Mouse (Mus musculus) stomach, postnatal 0 days (tissue): ENCODE results near the gene Slc6a9. TPM values are rescaled to one million over a fixed set of nuclear protein-coding genes. Genes with fewer than 3 reads are reported as not detected.

ENCODE experiments used
- ATAC-seq: fragments of 200-750 bp; cut with Nextera tagmentation; 2 replicates; pipeline ENCODE4 v1.8.0; 2017; ENCODE audit not compliant: low FRiP score, low TSS enrichment
- DNase-seq: peaks from one replicate; pipeline ENCODE4 v3.0.0-alpha.2; 2016; ENCODE audit warnings: low spot score
- H3K27ac ChIP-seq: fragments of 300-500 bp; sonication (generic); replicated peaks from 2 replicates; pipeline ENCODE4 v1.5.1; 2014; ENCODE audit warnings: mild to moderate bottlenecking, control low read depth
- H3K27me3 ChIP-seq: fragments of 300-500 bp; sonication (generic); 2 replicates; pipeline ENCODE4 v1.6.1; 2014; ENCODE audit warnings: low read length; ENCODE audit not compliant: control insufficient read depth, insufficient read depth
- H3K36me3 ChIP-seq: fragments of 300-500 bp; sonication (generic); 2 replicates; pipeline ENCODE4 v1.6.1; 2014; ENCODE audit warnings: low read length, mixed read lengths; ENCODE audit not compliant: control insufficient read depth, insufficient read depth
- H3K4me1 ChIP-seq: fragments of 300-500 bp; sonication (generic); replicated peaks from 2 replicates; pipeline ENCODE4 v1.6.1; 2014; ENCODE audit warnings: antibody characterized with exemption; ENCODE audit not compliant: control insufficient read depth, insufficient read depth
- H3K4me2 ChIP-seq: fragments of 300-500 bp; sonication (generic); replicated peaks from 2 replicates; pipeline ENCODE4 v1.6.1; 2014; ENCODE audit warnings: low read depth, mild to moderate bottlenecking, control low read depth, moderate library complexity
- H3K4me3 ChIP-seq: fragments of 300-500 bp; sonication (generic); 2 replicates; pipeline ENCODE4 v1.5.1; 2014; ENCODE audit warnings: low read depth, low read length, control low read depth
- H3K9ac ChIP-seq: fragments of 300-500 bp; sonication (generic); 2 replicates; pipeline ENCODE4 v1.6.1; 2014; ENCODE audit warnings: mild to moderate bottlenecking, low read length, control low read depth, mixed read lengths
- H3K9me3 ChIP-seq: fragments of 300-500 bp; sonication (generic); 2 replicates; pipeline ENCODE4 v1.6.1; 2016; ENCODE audit warnings: low read length; ENCODE audit not compliant: control insufficient read depth
- CTCF ChIP-seq: IDR thresholded peaks from 2 replicates; pipeline ENCODE4 v1.5.1; 2016; ENCODE audit warnings: antibody characterized with exemption, low read depth, mild to moderate bottlenecking, moderate library complexity
- EP300 ChIP-seq: optimal IDR thresholded peaks from 2 replicates; pipeline ENCODE3; 2016; ENCODE audit warnings: antibody characterized with exemption
- WGBS: fragments of 180-500 bp; shearing (Covaris S2); extraction: QIAGEN DNeasy Blood & Tissue Kit; methylation state at CpG from one replicate; pipeline ENCODE4 v1.1.7; 2014; 5-methylcytosine and 5-hydroxymethylcytosine counted together
- polyA plus RNA-seq: library from polyadenylated mRNA; unstranded; fragments of >200 nt; fragmentation: Nextera tagmentation; extraction: Ambion mirVana; gene quantifications from 2 replicates; pipeline ENCODE4 v1.2.1, GENCODE M21; 2015

Gene Slc6a9
- polyA plus RNA-seq, 1 experiment from 2014 or later: 20.6 TPM

GRCm38 (mm10) chr4:117829260-117830123 lies 4.8 kb upstream of the Slc6a9 start:
- Histone ChIP-seq H3K36me3 (no peaks in the 10 kb centered on the region), H3K4me2 (peak overlapping the region; percentile 35), H3K4me1 (peaks cover 11% of the 10 kb centered on the region; the same call in 1 of the 2 replicates), H3K9ac (no peak overlapping the region), H3K27ac (peak overlapping the region; percentile 45; the same call in 1 of the 2 replicates), H3K4me3 (no peak overlapping the region), H3K9me3 (no peaks in the 10 kb centered on the region), H3K27me3 (no peaks in the 10 kb centered on the region)
- DNase-seq (peak; percentile 83), ATAC-seq (peak; percentile 71)
- TF ChIP-seq CTCF (peak; percentile 96), EP300 (no peak)
- 7% methylated on average over 12 of the region's 12 CpGs for WGBS

- Histone ChIP-seq H3K4me1 (peaks cover 11% of the 10 kb centered on the region; the same call in 1 of the 2 replicates), H3K4me2 (peak overlapping the region; percentile 35), H3K4me3 (no peak overlapping the region), H3K27me3 (no peaks in the 10 kb centered on the region), H3K9ac (no peak overlapping the region), H3K9me3 (no peaks in the 10 kb centered on the region), H3K36me3 (no peaks in the 10 kb centered on the region), H3K27ac (no peak overlapping the region; the same call in 1 of the 2 replicates)
- TF ChIP-seq CTCF: no peak
- TF ChIP-seq EP300: no peak
- DNase-seq (peak; percentile 87), ATAC-seq (peak; percentile 83)
- 9% methylated on average over 5 of the region's 5 CpGs for WGBS
Measured at GRCm38 (mm10) chr4:117830124-117830551, 4.2 kb upstream of the Slc6a9 start.

GRCm38 (mm10) chr4:117830801-117831200 lies 3.5 kb upstream of the Slc6a9 start:
- no peak overlapping the region for H3K9ac ChIP-seq
- ATAC-seq (no peak), DNase-seq (no peak)
- no peaks in the 10 kb centered on the region for H3K36me3 ChIP-seq
- TF ChIP-seq CTCF (no peak), EP300 (no peak)
- no peak overlapping the region for H3K27ac ChIP-seq
- peaks cover 11% of the 10 kb centered on the region; the same call in 1 of the 2 replicates for H3K4me1 ChIP-seq
- no peaks in the 10 kb centered on the region for H3K9me3 ChIP-seq
- H3K4me3 ChIP-seq: no peak overlapping the region
- no peak overlapping the region for H3K4me2 ChIP-seq
- WGBS: 95% methylated on average over 9 of the region's 9 CpGs
- H3K27me3 ChIP-seq: no peaks in the 10 kb centered on the region

GRCm38 (mm10) chr4:117831499-117831898 lies 2.8 kb upstream of the Slc6a9 start:
- WGBS: 77% methylated on average over 2 of the region's 2 CpGs

GRCm38 (mm10) chr4:117831920-117832691 lies 2.2 kb upstream of the Slc6a9 start:
- no peak overlapping the region for H3K4me2 ChIP-seq
- no peaks in the 10 kb centered on the region for H3K36me3 ChIP-seq
- ATAC-seq: no peak

More at GRCm38 (mm10) chr4:117831499-117831898, 2.8 kb upstream of the Slc6a9 start:
- no peak overlapping the region for H3K4me3 ChIP-seq
- H3K4me1 ChIP-seq: peaks cover 11% of the 10 kb centered on the region; the same call in 1 of the 2 replicates
- no peak for ATAC-seq
- no peak overlapping the region for H3K9ac ChIP-seq
- H3K36me3 ChIP-seq: no peaks in the 10 kb centered on the region
- no peaks in the 10 kb centered on the region for H3K9me3 ChIP-seq
- no peak overlapping the region for H3K4me2 ChIP-seq
- DNase-seq: no peak
- 0 out of 2 replicates have a peak overlapping the region, but pooled peaks have one; percentile 35 for H3K27ac ChIP-seq
- no peak for TF ChIP-seq EP300
- TF ChIP-seq CTCF: no peak
- H3K27me3 ChIP-seq: no peaks in the 10 kb centered on the region

More at GRCm38 (mm10) chr4:117831920-117832691, 2.2 kb upstream of the Slc6a9 start:
- WGBS: 48% methylated on average over 9 of the region's 9 CpGs
- Histone ChIP-seq H3K27me3 (no peaks in the 10 kb centered on the region), H3K9me3 (no peaks in the 10 kb centered on the region), H3K27ac (0 out of 2 replicates have a peak overlapping the region, but pooled peaks have one; percentile 35), H3K4me1 (peaks cover 14% of the 10 kb centered on the region; the same call in 1 of the 2 replicates), H3K4me3 (no peak overlapping the region), H3K9ac (no peak overlapping the region)
- TF ChIP-seq CTCF (no peak), EP300 (no peak)
- peak; percentile 72 for DNase-seq
